Mouse (Mus musculus): ENCODE measurements around the gene Mafg. TPM values are rescaled to one million over a fixed set of nuclear protein-coding genes. Genes with fewer than 3 reads are reported as not detected.

Gene Mafg
- polyA plus RNA-seq, 2 experiments, result 26.1 to 56.9 TPM

DNA sequence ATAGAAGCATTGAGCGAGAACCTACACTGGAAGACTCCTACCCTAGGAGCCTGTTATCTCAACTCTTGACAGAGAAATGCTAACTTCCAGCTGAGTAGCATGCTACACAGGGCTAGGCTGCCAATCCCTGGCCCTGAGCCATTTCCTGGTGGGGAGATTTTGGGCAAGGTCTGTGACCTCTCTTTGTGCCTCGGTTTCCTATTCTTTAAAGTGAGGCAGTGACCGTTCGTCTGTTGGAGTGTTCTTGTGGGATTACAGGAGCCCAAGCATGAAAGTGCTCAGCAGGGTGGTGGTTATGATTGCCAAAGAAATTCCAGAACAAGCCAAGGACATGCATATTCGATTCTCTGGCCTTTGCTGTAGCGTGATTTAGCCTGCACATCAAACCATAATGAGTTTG, 29.4 kb upstream of the Mafg start:
- H3K4me2 ChIP-seq (replicated peaks; ENCODE audit: low read depth, low read length, severe bottlenecking), result no peak overlapping the region
- no peak overlapping the region for H3K4me3 ChIP-seq (replicated peaks; ENCODE audit: low read length)
- no peak overlapping the region for H3K9ac ChIP-seq (ENCODE audit: low read depth, low read length, severe bottlenecking)
- no peak for TF ChIP-seq POLR2A (IDR thresholded peaks at IDR 0.05; ENCODE audit: borderline replicate concordance, extremely low read depth, insufficient read depth, insufficient read length)
- H3K4me1 ChIP-seq (ENCODE audit: control insufficient read depth, insufficient read depth, low read length), result peaks cover 12% of the 10 kb centered on the region
- 78% methylated on average over 6 of the region's 6 CpGs for WGBS
- no peaks in the 10 kb centered on the region for H3K9me3 ChIP-seq (ENCODE audit: control insufficient read depth, low read length)
- no peak for DNase-seq (ENCODE audit: low spot score)
- H3K27ac ChIP-seq (replicated peaks; ENCODE audit: low read depth, low read length), result no peak overlapping the region
- H3K36me3 ChIP-seq (ENCODE audit: control insufficient read depth, insufficient read depth, low read length), result no peaks in the 10 kb centered on the region
- peaks cover 49% of the 10 kb centered on the region for H3K27me3 ChIP-seq (ENCODE audit: control insufficient read depth, insufficient read depth, low read length)
- ATAC-seq (ENCODE audit: low FRiP score, low read depth), result no peak

DNA sequence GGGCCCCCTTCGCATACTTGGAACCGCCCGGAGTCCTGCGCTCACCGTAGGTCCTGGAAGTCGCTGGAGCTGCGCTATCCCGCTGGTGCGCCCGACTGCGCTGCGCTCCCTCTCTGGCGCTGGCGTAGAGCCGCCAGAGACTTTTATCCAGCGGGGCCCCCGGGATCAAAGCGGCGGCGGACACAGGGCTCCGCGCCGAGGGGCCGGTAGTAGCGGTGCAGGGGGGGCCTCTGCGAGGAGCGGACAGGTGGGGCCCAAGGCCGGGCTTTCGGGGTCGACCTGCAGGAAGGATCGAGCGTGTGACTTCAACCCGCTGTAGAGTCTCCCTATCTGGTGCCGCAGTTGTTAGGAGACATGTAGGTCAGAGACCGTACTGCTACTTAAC, 27.7 kb upstream of the Mafg start, which contains the start of gene Notum:
Gene Notum, minus strand, starts transcription at position 100 of the 385 bp plus-strand sequence.
- Histone ChIP-seq H3K36me3 (ENCODE audit: control insufficient read depth, insufficient read depth, low read length) (no peaks in the 10 kb centered on the region), H3K4me3 (replicated peaks; ENCODE audit: low read length) (peak within 1 kb of the TSS; percentile 49), H3K9me3 (ENCODE audit: control insufficient read depth, low read length) (no peaks in the 10 kb centered on the region), H3K27ac (replicated peaks; ENCODE audit: low read depth, low read length) (no peak within 1 kb of the TSS), H3K4me2 (replicated peaks; ENCODE audit: low read depth, low read length, severe bottlenecking) (peak within 1 kb of the TSS; percentile 85), H3K4me1 (ENCODE audit: control insufficient read depth, insufficient read depth, low read length) (peaks cover 6% of the 10 kb centered on the region), H3K9ac (ENCODE audit: low read depth, low read length, severe bottlenecking) (peak within 1 kb of the TSS; percentile 46), H3K27me3 (ENCODE audit: control insufficient read depth, insufficient read depth, low read length) (peaks cover 49% of the 10 kb centered on the region)
- ATAC-seq (ENCODE audit: low FRiP score, low read depth) (no peak), DNase-seq (ENCODE audit: low spot score) (no peak)
- under 1% methylated on average over 33 of the region's 35 CpGs for WGBS
- TF ChIP-seq POLR2A (IDR thresholded peaks at IDR 0.05; ENCODE audit: borderline replicate concordance, extremely low read depth, insufficient read depth, insufficient read length), result no peak

DNA sequence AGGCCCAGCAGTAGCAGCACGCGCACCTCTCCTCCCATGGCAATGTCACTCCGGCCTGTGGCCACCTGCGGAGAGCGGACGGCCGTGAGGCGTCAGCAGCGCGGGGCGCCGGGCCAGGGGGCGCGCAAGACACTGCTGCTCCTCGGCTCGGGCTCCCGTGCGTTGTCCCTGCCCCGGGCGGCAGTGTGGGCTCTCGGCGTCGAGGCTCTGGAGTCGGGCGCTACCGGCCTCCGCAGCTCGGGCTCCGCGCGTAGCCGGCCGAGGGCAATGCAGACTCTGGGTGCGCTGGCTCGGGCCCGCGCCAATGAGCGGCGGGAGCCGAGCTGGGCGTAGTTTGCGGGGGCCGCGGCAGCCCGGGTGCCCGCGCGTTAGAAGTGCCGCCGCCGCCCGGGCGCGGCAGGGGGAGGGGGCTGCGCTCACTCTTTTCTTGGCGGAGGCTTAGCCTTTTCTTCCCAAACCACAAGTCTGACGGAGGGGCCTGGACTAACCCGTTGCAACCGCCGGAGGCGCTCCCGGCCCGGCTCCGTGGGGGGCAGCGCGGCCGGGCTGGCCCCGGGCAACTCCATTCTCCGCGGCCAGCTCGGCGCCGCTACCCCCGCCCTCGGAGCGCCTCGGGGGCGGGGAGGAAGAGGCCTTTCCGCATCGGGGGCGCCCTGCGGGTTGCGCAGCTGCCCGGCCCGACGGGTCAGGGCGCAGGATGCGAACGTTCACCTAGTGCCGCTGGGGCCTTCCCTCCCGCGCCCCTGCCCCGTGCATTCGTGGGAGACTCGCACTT, 27.1 kb upstream of the Mafg start:
- peaks cover 6% of the 10 kb centered on the region for H3K4me1 ChIP-seq (ENCODE audit: control insufficient read depth, insufficient read depth, low read length)
- no peak for TF ChIP-seq POLR2A (IDR thresholded peaks at IDR 0.05; ENCODE audit: borderline replicate concordance, extremely low read depth, insufficient read depth, insufficient read length)
- peak overlapping the region; percentile 46 for H3K9ac ChIP-seq (ENCODE audit: low read depth, low read length, severe bottlenecking)
- H3K9me3 ChIP-seq (ENCODE audit: control insufficient read depth, low read length), result no peaks in the 10 kb centered on the region
- peak; percentile 70 for ATAC-seq (ENCODE audit: low FRiP score, low read depth)
- H3K27ac ChIP-seq (replicated peaks; ENCODE audit: low read depth, low read length), result no peak overlapping the region
- H3K27me3 ChIP-seq (ENCODE audit: control insufficient read depth, insufficient read depth, low read length), result peaks cover 49% of the 10 kb centered on the region
- under 1% methylated on average over 69 of the region's 95 CpGs for WGBS
- DNase-seq (ENCODE audit: low spot score), result no peak
- H3K4me3 ChIP-seq (replicated peaks; ENCODE audit: low read length), result peak overlapping the region; percentile 49
- no peaks in the 10 kb centered on the region for H3K36me3 ChIP-seq (ENCODE audit: control insufficient read depth, insufficient read depth, low read length)
- H3K4me2 ChIP-seq (replicated peaks; ENCODE audit: low read depth, low read length, severe bottlenecking), result peak overlapping the region; percentile 85

DNA sequence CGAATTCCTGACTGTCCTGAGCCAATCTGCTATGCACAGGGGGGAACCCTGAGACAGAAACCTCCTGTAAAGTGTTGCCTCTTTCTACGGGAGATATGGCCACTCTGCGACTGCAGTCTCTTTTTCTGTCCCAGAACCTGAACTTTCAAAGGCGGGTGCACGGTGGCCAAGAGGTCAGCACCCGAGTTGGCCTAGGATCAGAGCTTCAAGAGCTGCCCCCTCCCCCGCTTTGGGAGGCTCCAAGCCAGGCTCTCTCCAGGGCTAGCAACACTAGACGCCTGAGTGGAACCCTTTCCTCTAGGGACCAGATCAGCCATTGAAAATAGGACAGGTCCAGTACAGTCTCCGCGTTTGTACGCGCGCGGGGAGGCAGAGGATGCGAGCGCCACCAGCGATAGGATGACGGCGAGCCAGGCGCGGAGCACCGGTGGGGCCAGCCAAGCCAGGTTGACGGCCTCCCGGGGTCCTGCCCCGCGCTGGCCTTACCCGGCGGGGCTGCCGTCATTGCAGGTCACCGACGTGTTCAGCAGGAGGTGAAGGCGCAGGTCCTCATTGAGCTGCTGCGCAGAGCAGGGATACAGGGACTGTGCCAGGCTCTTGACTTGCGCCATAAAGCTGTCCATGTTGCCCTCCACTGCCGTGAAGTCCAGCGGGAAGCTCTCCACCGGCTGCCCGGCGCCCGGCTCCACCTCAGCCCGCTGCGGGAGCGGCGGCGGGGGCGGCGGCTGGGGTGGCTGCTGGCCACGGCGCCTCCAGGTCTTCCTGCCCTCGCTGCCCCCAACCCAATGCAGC, 26.3 kb upstream of the Mafg start:
- ATAC-seq (ENCODE audit: low FRiP score, low read depth) (no peak), DNase-seq (ENCODE audit: low spot score) (no peak)
- Histone ChIP-seq H3K4me3 (replicated peaks; ENCODE audit: low read length) (peak overlapping the region; percentile 49), H3K9me3 (ENCODE audit: control insufficient read depth, low read length) (no peaks in the 10 kb centered on the region), H3K27ac (replicated peaks; ENCODE audit: low read depth, low read length) (no peak overlapping the region), H3K36me3 (ENCODE audit: control insufficient read depth, insufficient read depth, low read length) (no peaks in the 10 kb centered on the region), H3K4me2 (replicated peaks; ENCODE audit: low read depth, low read length, severe bottlenecking) (peak overlapping the region; percentile 85), H3K9ac (ENCODE audit: low read depth, low read length, severe bottlenecking) (no peak overlapping the region), H3K4me1 (ENCODE audit: control insufficient read depth, insufficient read depth, low read length) (peaks cover 6% of the 10 kb centered on the region), H3K27me3 (ENCODE audit: control insufficient read depth, insufficient read depth, low read length) (peaks cover 49% of the 10 kb centered on the region)
- WGBS, result 2% methylated on average over 49 of the region's 50 CpGs
- no peak for TF ChIP-seq POLR2A (IDR thresholded peaks at IDR 0.05; ENCODE audit: borderline replicate concordance, extremely low read depth, insufficient read depth, insufficient read length)

DNA sequence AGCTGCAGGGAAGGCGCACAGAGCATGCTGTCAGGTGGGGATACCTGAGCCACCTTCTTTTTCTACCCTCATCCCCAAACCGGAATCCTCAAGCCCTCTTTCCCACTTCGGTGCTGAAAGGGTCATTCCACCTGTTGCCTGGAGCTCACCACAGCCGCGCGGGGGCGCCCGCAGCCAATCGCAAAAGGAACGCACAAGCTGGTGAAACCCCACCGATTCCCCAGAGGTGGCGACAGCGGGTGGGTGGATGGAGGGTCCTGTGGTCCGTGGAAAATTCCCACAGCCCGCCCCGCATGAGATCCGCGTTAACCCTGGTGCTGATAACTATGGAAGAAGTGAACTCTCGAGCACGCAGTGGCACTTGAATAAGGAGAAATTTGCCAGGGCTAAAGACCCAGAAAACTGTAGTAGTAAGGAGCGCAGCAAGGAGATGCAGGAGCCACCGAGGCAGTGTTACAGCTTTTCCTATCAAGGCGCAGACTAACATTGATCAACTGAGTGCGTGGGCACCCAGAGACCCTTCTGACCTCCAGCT, 25.5 kb upstream of the Mafg start:
- DNase-seq (ENCODE audit: low spot score) (peak; percentile 30), ATAC-seq (ENCODE audit: low FRiP score, low read depth) (no peak)
- Histone ChIP-seq H3K9ac (ENCODE audit: low read depth, low read length, severe bottlenecking) (no peak overlapping the region), H3K36me3 (ENCODE audit: control insufficient read depth, insufficient read depth, low read length) (no peaks in the 10 kb centered on the region), H3K9me3 (ENCODE audit: control insufficient read depth, low read length) (no peaks in the 10 kb centered on the region), H3K4me3 (replicated peaks; ENCODE audit: low read length) (0 out of 2 replicates have a peak overlapping the region, but pooled peaks have one; percentile 49), H3K27ac (replicated peaks; ENCODE audit: low read depth, low read length) (no peak overlapping the region), H3K4me1 (ENCODE audit: control insufficient read depth, insufficient read depth, low read length) (peaks cover 6% of the 10 kb centered on the region), H3K4me2 (replicated peaks; ENCODE audit: low read depth, low read length, severe bottlenecking) (peak overlapping the region; percentile 85; the same call in 1 of the 2 replicates), H3K27me3 (ENCODE audit: control insufficient read depth, insufficient read depth, low read length) (peaks cover 49% of the 10 kb centered on the region)
- TF ChIP-seq POLR2A (IDR thresholded peaks at IDR 0.05; ENCODE audit: borderline replicate concordance, extremely low read depth, insufficient read depth, insufficient read length), result no peak
- WGBS, result 6% methylated on average over 24 of the region's 24 CpGs
